Mouse (Mus musculus): ENCODE results near the gene Timp4. TPM values are rescaled to one million over a fixed set of nuclear protein-coding genes. Genes with fewer than 3 reads are reported as not detected.

Gene Timp4
- polyA plus RNA-seq, 1 experiment from 2014 or later, result 0.05 TPM

DNA sequence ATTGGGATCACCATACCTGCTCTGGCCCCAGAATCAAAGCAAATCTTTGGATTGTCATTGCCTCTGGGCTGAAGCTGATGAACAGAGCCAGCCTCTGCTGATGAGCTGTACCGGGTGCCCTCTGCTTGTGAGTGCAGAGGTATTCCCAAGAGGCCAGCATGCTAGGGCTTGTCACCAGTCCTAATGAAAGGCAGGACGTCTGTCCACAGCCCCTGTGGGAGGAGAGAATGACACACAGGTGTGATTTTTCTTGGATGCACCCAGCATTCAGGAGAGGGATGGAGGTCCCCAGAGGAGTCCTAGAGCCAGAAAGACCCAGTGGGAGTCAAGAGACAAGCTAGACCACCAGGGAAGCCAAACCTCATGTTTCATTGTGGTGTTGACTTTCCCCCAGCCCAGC, 27.6 kb upstream of the Timp4 start:
- H3K27ac ChIP-seq (ENCODE audit: low read depth, low read length), result no peak overlapping the region
- no peaks in the 10 kb centered on the region for H3K4me1 ChIP-seq (replicated peaks; ENCODE audit: control insufficient read depth, insufficient read depth, low read length)
- no peaks in the 10 kb centered on the region for H3K36me3 ChIP-seq (ENCODE audit: control insufficient read depth, insufficient read depth, low read length)
- ATAC-seq (replicated peaks; ENCODE audit: low FRiP score) (no peak), DNase-seq (ENCODE audit: low spot score) (no peak)
- H3K9ac ChIP-seq (ENCODE audit: low read length), result no peak overlapping the region
- WGBS, result 71% methylated on average over 2 of the region's 2 CpGs
- H3K27me3 ChIP-seq (ENCODE audit: control insufficient read depth, insufficient read depth, low read length), result no peaks in the 10 kb centered on the region
- no peaks in the 10 kb centered on the region for H3K9me3 ChIP-seq (ENCODE audit: control insufficient read depth, low read length)
- H3K4me2 ChIP-seq (ENCODE audit: low read depth, low read length, severe bottlenecking), result no peak overlapping the region
- H3K4me3 ChIP-seq (ENCODE audit: low read depth, low read length), result no peak overlapping the region

- no peak overlapping the region for H3K4me3 ChIP-seq (ENCODE audit: low read depth, low read length)
- H3K27ac ChIP-seq (ENCODE audit: low read depth, low read length), result no peak overlapping the region
- no peaks in the 10 kb centered on the region for H3K36me3 ChIP-seq (ENCODE audit: control insufficient read depth, insufficient read depth, low read length)
- DNase-seq (ENCODE audit: low spot score) (no peak), ATAC-seq (replicated peaks; ENCODE audit: low FRiP score) (no peak)
- no peak overlapping the region for H3K9ac ChIP-seq (ENCODE audit: low read length)
- no peaks in the 10 kb centered on the region for H3K9me3 ChIP-seq (ENCODE audit: control insufficient read depth, low read length)
- no peaks in the 10 kb centered on the region for H3K27me3 ChIP-seq (ENCODE audit: control insufficient read depth, insufficient read depth, low read length)
- H3K4me1 ChIP-seq (replicated peaks; ENCODE audit: control insufficient read depth, insufficient read depth, low read length), result no peaks in the 10 kb centered on the region
- WGBS, result 83% methylated on average over 8 of the region's 8 CpGs
- no peak overlapping the region for H3K4me2 ChIP-seq (ENCODE audit: low read depth, low read length, severe bottlenecking)
Measured at GRCm38 (mm10) chr6:115278086-115278485, 26.1 kb upstream of the Timp4 start.

GRCm38 (mm10) chr6:115275116-115275815, 23.3 kb upstream of the Timp4 start:
- DNase-seq (ENCODE audit: low spot score) (no peak), ATAC-seq (replicated peaks; ENCODE audit: low FRiP score) (no peak)
- no peaks in the 10 kb centered on the region for H3K27me3 ChIP-seq (ENCODE audit: control insufficient read depth, insufficient read depth, low read length)
- H3K27ac ChIP-seq (ENCODE audit: low read depth, low read length), result no peak overlapping the region
- H3K4me3 ChIP-seq (ENCODE audit: low read depth, low read length), result no peak overlapping the region
- WGBS, result 89% methylated on average over 10 of the region's 10 CpGs
- no peaks in the 10 kb centered on the region for H3K36me3 ChIP-seq (ENCODE audit: control insufficient read depth, insufficient read depth, low read length)
- H3K9me3 ChIP-seq (ENCODE audit: control insufficient read depth, low read length), result no peaks in the 10 kb centered on the region
- H3K4me1 ChIP-seq (replicated peaks; ENCODE audit: control insufficient read depth, insufficient read depth, low read length), result no peaks in the 10 kb centered on the region
- no peak overlapping the region for H3K9ac ChIP-seq (ENCODE audit: low read length)
- no peak overlapping the region for H3K4me2 ChIP-seq (ENCODE audit: low read depth, low read length, severe bottlenecking)

GRCm38 (mm10) chr6:115274705-115275104, 22.7 kb upstream of the Timp4 start:
- Histone ChIP-seq H3K4me1 (replicated peaks; ENCODE audit: control insufficient read depth, insufficient read depth, low read length) (no peaks in the 10 kb centered on the region), H3K4me2 (ENCODE audit: low read depth, low read length, severe bottlenecking) (no peak overlapping the region), H3K4me3 (ENCODE audit: low read depth, low read length) (no peak overlapping the region), H3K27me3 (ENCODE audit: control insufficient read depth, insufficient read depth, low read length) (no peaks in the 10 kb centered on the region), H3K27ac (ENCODE audit: low read depth, low read length) (no peak overlapping the region), H3K9ac (ENCODE audit: low read length) (no peak overlapping the region), H3K9me3 (ENCODE audit: control insufficient read depth, low read length) (no peaks in the 10 kb centered on the region), H3K36me3 (ENCODE audit: control insufficient read depth, insufficient read depth, low read length) (no peaks in the 10 kb centered on the region)
- ATAC-seq (replicated peaks; ENCODE audit: low FRiP score), result no peak
- no peak for DNase-seq (ENCODE audit: low spot score)
- WGBS, result 77% methylated on average over 9 of the region's 9 CpGs

GRCm38 (mm10) chr6:115273346-115273745, 21.3 kb upstream of the Timp4 start:
- Histone ChIP-seq H3K9ac (ENCODE audit: low read length) (no peak overlapping the region), H3K36me3 (ENCODE audit: control insufficient read depth, insufficient read depth, low read length) (no peaks in the 10 kb centered on the region), H3K4me3 (ENCODE audit: low read depth, low read length) (no peak overlapping the region), H3K9me3 (ENCODE audit: control insufficient read depth, low read length) (no peaks in the 10 kb centered on the region), H3K4me2 (ENCODE audit: low read depth, low read length, severe bottlenecking) (no peak overlapping the region), H3K27ac (ENCODE audit: low read depth, low read length) (no peak overlapping the region), H3K27me3 (ENCODE audit: control insufficient read depth, insufficient read depth, low read length) (no peaks in the 10 kb centered on the region), H3K4me1 (replicated peaks; ENCODE audit: control insufficient read depth, insufficient read depth, low read length) (no peaks in the 10 kb centered on the region)
- WGBS, result 91% methylated on average over 10 of the region's 10 CpGs
- ATAC-seq (replicated peaks; ENCODE audit: low FRiP score) (no peak), DNase-seq (ENCODE audit: low spot score) (no peak)

DNA sequence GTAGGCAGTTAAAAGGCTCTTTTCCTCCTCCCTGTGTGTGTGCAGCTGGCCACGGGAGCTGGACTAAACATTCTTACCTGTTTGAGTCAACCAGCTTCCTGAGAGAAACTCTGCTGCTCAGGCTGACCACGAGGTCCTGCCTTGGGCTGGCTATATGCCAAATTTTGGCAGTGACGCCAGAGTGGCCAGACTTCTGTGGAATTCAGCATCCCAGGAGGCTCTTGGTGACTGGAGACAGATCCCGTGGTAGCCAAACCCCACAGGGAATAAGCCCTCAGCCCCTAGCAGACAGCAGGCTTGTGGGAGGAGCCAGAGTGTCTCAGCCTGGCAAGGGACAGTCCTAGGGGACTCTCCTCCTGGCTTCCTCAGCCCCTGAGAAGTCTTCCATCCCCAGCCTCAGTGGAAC, 19.9 kb upstream of the Timp4 start:
- Histone ChIP-seq H3K4me1 (replicated peaks; ENCODE audit: control insufficient read depth, insufficient read depth, low read length) (no peaks in the 10 kb centered on the region), H3K9me3 (ENCODE audit: control insufficient read depth, low read length) (no peaks in the 10 kb centered on the region), H3K27ac (ENCODE audit: low read depth, low read length) (no peak overlapping the region), H3K4me3 (ENCODE audit: low read depth, low read length) (no peak overlapping the region), H3K36me3 (ENCODE audit: control insufficient read depth, insufficient read depth, low read length) (no peaks in the 10 kb centered on the region), H3K4me2 (ENCODE audit: low read depth, low read length, severe bottlenecking) (no peak overlapping the region), H3K27me3 (ENCODE audit: control insufficient read depth, insufficient read depth, low read length) (no peaks in the 10 kb centered on the region), H3K9ac (ENCODE audit: low read length) (no peak overlapping the region)
- DNase-seq (ENCODE audit: low spot score) (no peak), ATAC-seq (replicated peaks; ENCODE audit: low FRiP score) (no peak)
- WGBS, result 27% methylated on average over 4 of the region's 4 CpGs

GRCm38 (mm10) chr6:115271326-115271725, 19.3 kb upstream of the Timp4 start:
- Histone ChIP-seq H3K9me3 (ENCODE audit: control insufficient read depth, low read length) (no peaks in the 10 kb centered on the region), H3K4me3 (ENCODE audit: low read depth, low read length) (no peak overlapping the region), H3K36me3 (ENCODE audit: control insufficient read depth, insufficient read depth, low read length) (no peaks in the 10 kb centered on the region), H3K4me2 (ENCODE audit: low read depth, low read length, severe bottlenecking) (no peak overlapping the region), H3K27ac (ENCODE audit: low read depth, low read length) (no peak overlapping the region), H3K27me3 (ENCODE audit: control insufficient read depth, insufficient read depth, low read length) (no peaks in the 10 kb centered on the region), H3K9ac (ENCODE audit: low read length) (no peak overlapping the region), H3K4me1 (replicated peaks; ENCODE audit: control insufficient read depth, insufficient read depth, low read length) (no peaks in the 10 kb centered on the region)
- no peak for DNase-seq (ENCODE audit: low spot score)
- WGBS, result 73% methylated on average over 3 of the region's 3 CpGs
- ATAC-seq (replicated peaks; ENCODE audit: low FRiP score), result no peak

DNA sequence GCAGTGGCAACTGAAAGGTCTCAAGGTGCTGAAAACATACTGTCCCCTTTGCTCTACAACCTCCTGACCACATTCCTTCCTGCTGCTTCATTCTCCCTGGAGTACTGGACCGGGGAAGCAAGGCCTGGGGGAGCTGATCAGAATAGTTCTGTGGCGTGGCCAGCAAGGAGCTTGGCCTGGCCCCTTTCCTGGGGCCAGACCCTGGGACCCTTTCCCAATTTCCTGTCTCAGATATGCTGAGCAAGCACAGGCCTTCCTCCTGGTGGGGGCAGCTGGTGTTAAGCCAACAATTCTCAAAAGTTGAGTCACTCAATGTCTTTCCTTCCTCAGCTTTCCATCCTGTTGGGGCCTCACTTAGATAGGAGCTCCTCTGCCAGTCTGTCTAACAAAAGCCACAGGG, 18.1 kb upstream of the Timp4 start:
- ATAC-seq (replicated peaks; ENCODE audit: low FRiP score) (no peak), DNase-seq (ENCODE audit: low spot score) (no peak)
- no peaks in the 10 kb centered on the region for H3K36me3 ChIP-seq (ENCODE audit: control insufficient read depth, insufficient read depth, low read length)
- no peaks in the 10 kb centered on the region for H3K9me3 ChIP-seq (ENCODE audit: control insufficient read depth, low read length)
- H3K4me1 ChIP-seq (replicated peaks; ENCODE audit: control insufficient read depth, insufficient read depth, low read length), result no peaks in the 10 kb centered on the region
- 71% methylated on average over 2 of the region's 2 CpGs for WGBS
- no peak overlapping the region for H3K9ac ChIP-seq (ENCODE audit: low read length)
- H3K4me3 ChIP-seq (ENCODE audit: low read depth, low read length), result no peak overlapping the region
- no peaks in the 10 kb centered on the region for H3K27me3 ChIP-seq (ENCODE audit: control insufficient read depth, insufficient read depth, low read length)
- H3K4me2 ChIP-seq (ENCODE audit: low read depth, low read length, severe bottlenecking), result no peak overlapping the region
- no peak overlapping the region for H3K27ac ChIP-seq (ENCODE audit: low read depth, low read length)

DNA sequence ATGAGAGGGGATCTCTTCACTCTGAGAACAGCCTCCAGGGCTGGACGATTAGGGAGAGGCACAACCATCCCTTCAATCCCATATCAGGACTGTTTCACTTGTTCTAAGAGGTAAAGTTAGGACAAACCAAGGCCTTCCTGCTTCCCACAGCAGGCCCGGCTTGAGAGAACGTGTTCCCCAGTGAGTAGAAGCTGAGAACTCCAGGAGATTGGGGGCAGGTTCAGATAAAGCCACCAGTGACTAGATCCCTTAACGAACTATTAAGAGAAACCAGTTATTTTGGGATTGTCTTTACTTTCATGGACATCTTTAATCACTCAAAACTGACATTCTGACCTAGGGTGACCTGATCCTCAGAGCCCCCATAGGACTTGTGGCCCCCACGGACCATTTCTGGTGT, 17.6 kb upstream of the Timp4 start:
- WGBS, result 69% methylated on average over 5 of the region's 5 CpGs
- Histone ChIP-seq H3K4me2 (ENCODE audit: low read depth, low read length, severe bottlenecking) (no peak overlapping the region), H3K4me1 (replicated peaks; ENCODE audit: control insufficient read depth, insufficient read depth, low read length) (no peaks in the 10 kb centered on the region), H3K27ac (ENCODE audit: low read depth, low read length) (no peak overlapping the region), H3K36me3 (ENCODE audit: control insufficient read depth, insufficient read depth, low read length) (no peaks in the 10 kb centered on the region), H3K9me3 (ENCODE audit: control insufficient read depth, low read length) (no peaks in the 10 kb centered on the region), H3K4me3 (ENCODE audit: low read depth, low read length) (no peak overlapping the region), H3K9ac (ENCODE audit: low read length) (no peak overlapping the region), H3K27me3 (ENCODE audit: control insufficient read depth, insufficient read depth, low read length) (no peaks in the 10 kb centered on the region)
- ATAC-seq (replicated peaks; ENCODE audit: low FRiP score), result no peak
- no peak for DNase-seq (ENCODE audit: low spot score)
